ENCODE assay signal across 12 mouse cellular contexts in genomic region chr11:76255431-76256001, GRCm38 (mm10). TPM values are rescaled to one million over a fixed set of nuclear protein-coding genes. Genes with fewer than 3 reads are reported as not detected.
DNase-seq lines count a peak whose midpoint lies in the region; ATAC-seq and TF ChIP-seq lines count a peak whose summit lies in the region.
"Had no signal": no experiment of that assay in that cellular context is flagged by ENCODE, and none has a peak within 500 bp of the region (broad histone marks: within the 10 kb centered on the region; RNA-seq: fewer than 3 reads in every experiment).

No protein-coding gene starts in this region.

- H3K27ac ChIP-seq in heart, adult 2 months: no peak overlapping the region
- peak overlapping the region; percentile 14; the same call in 1 of the 2 replicates for H3K27ac ChIP-seq in forebrain, embryonic 14.5 days (ENCODE audit: low read depth, low read length)
- peak overlapping the region; percentile 9; the same call in 1 of the 2 replicates for H3K27ac ChIP-seq in stomach, embryonic 16.5 days (ENCODE audit: low read length)

- no peak overlapping the region for H3K9ac ChIP-seq in heart, adult 2 months (ENCODE audit: low read depth, low read length)
- no peak overlapping the region for H3K9ac ChIP-seq in forebrain, embryonic 14.5 days (ENCODE audit: low read length)
- H3K9ac ChIP-seq in stomach, embryonic 16.5 days (ENCODE audit: low read length): no peak overlapping the region

- no peaks in the 10 kb centered on the region for H3K36me3 ChIP-seq in heart, adult 2 months (ENCODE audit: control insufficient read depth, insufficient read depth, low read length)
- peaks cover 8% of the 10 kb centered on the region for H3K36me3 ChIP-seq in forebrain, embryonic 14.5 days (ENCODE audit: control insufficient read depth, insufficient read depth, low read length)
- no peaks in the 10 kb centered on the region for H3K36me3 ChIP-seq in stomach, embryonic 16.5 days (ENCODE audit: control insufficient read depth, insufficient read depth, low read length)

- peaks cover 5% of the 10 kb centered on the region for H3K4me1 ChIP-seq in heart, adult 2 months (ENCODE audit: control insufficient read depth, insufficient read depth, low read length)
- H3K4me1 ChIP-seq in forebrain, embryonic 14.5 days (ENCODE audit: control insufficient read depth, insufficient read depth, low read length): peaks cover 12% of the 10 kb centered on the region
- peaks cover 9% of the 10 kb centered on the region for H3K4me1 ChIP-seq in stomach, embryonic 16.5 days (ENCODE audit: control insufficient read depth, insufficient read depth, low read length)

- H3K4me3 ChIP-seq in heart, adult 2 months: no peak overlapping the region
- no peak overlapping the region for H3K4me3 ChIP-seq in forebrain, embryonic 14.5 days (ENCODE audit: low read depth, low read length)
- H3K4me3 ChIP-seq in stomach, embryonic 16.5 days (replicated peaks; ENCODE audit: low read length): no peak overlapping the region
- H3K4me3 ChIP-seq: megakaryocyte, embryonic 14.5 days had no signal

- TF ChIP-seq EP300 in heart, adult 2 months (IDR thresholded peaks at IDR 0.05; ENCODE audit: insufficient read depth, low read depth, low read length): no peak

- no peak for TF ChIP-seq CTCF in heart, adult 2 months (IDR thresholded peaks at IDR 0.05)

- 35% methylated on average over 4 of the region's 4 CpGs for WGBS in heart, adult 2 months
- WGBS in forebrain, embryonic 14.5 days: 38% methylated on average over 4 of the region's 4 CpGs
- 70% methylated on average over 4 of the region's 4 CpGs for WGBS in stomach, embryonic 16.5 days

- intact Hi-C loops in heart, adult 2 months (cut with DNase I): no loop called here

- peak; percentile 48; the same call in 1 of the 2 replicates for ATAC-seq in forebrain, embryonic 14.5 days
- ATAC-seq in stomach, embryonic 16.5 days (ENCODE audit: insufficient read depth, low FRiP score): no peak

- no peaks in the 10 kb centered on the region for H3K27me3 ChIP-seq in heart, adult 2 months (ENCODE audit: control insufficient read depth, insufficient read depth, low read length)
- H3K27me3 ChIP-seq in forebrain, embryonic 14.5 days (replicated peaks; ENCODE audit: control insufficient read depth, insufficient read depth, low read length): no peaks in the 10 kb centered on the region
- H3K27me3 ChIP-seq in stomach, embryonic 16.5 days (ENCODE audit: control insufficient read depth, insufficient read depth, low read length): no peaks in the 10 kb centered on the region

- DNase-seq in heart, adult 8-10 months (ENCODE audit: low spot score): peak; percentile 39
- DNase-seq in heart, adult 2 months: no peak
- peak; percentile 62 to 78 for DNase-seq in right cerebral cortex, postnatal 10 days (ENCODE audit: low spot score in 2 of 2)
- DNase-seq in right cerebral cortex, postnatal 4 days: no peak
- DNase-seq in forebrain, embryonic 14.5 days (ENCODE audit: low spot score): peak; percentile 78
- DNase-seq in testis, postnatal 10 days (ENCODE audit: low spot score): no peak
- DNase-seq in kidney, postnatal 36 days: no peak
- DNase-seq: heart, postnatal 36 days; thymus, adult 18-20 months had no signal

- no peaks in the 10 kb centered on the region for H3K9me3 ChIP-seq in forebrain, embryonic 14.5 days (replicated peaks; ENCODE audit: control insufficient read depth, low read length)
- H3K9me3 ChIP-seq in stomach, embryonic 16.5 days (replicated peaks; ENCODE audit: control insufficient read depth, low read length): no peaks in the 10 kb centered on the region
- H3K9me3 ChIP-seq: megakaryocyte, embryonic 14.5 days had no signal

- no peak overlapping the region for H3K4me2 ChIP-seq in forebrain, embryonic 14.5 days (ENCODE audit: low read length)
- H3K4me2 ChIP-seq in stomach, embryonic 16.5 days (ENCODE audit: low read depth, low read length): no peak overlapping the region

- no peaks in the 10 kb centered on the region for H3K79me2 ChIP-seq in heart, adult 2 months (replicated peaks; ENCODE audit: control insufficient read depth, insufficient read depth, low read length)

- no peak for TF ChIP-seq POLR2A in heart, adult 2 months (IDR thresholded peaks at IDR 0.05; ENCODE audit: insufficient read depth, low read depth, low read length)

RNA-seq across cellular contexts. Expression of gene Glod4, which starts 12.0 kb away (rescaled TPM):
- total RNA-seq in heart, adult 8-10 months (2022): 10 to 100 TPM; 38.8 to 46.4 (median 43.1) TPM
- 10 to 100 TPM; 34.2 to 41.5 TPM for total RNA-seq in heart, adult 2 months (2021)
- polyA plus RNA-seq in heart, adult 2 months (2012; rRNA removed): 12.0 and 26.7 TPM in 2 replicates
- polyA plus RNA-seq in forebrain, embryonic 14.5 days (2014; fragmentation: Nextera tagmentation; extraction: Ambion mirVana): 137 and 144 TPM in 2 replicates
- 116 and 126 TPM in 2 replicates for polyA plus RNA-seq in stomach, embryonic 16.5 days (2015; fragmentation: Nextera tagmentation; extraction: Ambion mirVana)

RNA-seq across cellular contexts. Expression of gene Mrm3, which starts 12.0 kb away (rescaled TPM):
- 10 to 100 TPM; 23.7 to 28.3 (median 26.3) TPM for total RNA-seq in heart, adult 8-10 months (2022)
- 10 to 100 TPM; 21.8 to 23.4 TPM for total RNA-seq in heart, adult 2 months (2021)
- polyA plus RNA-seq in heart, adult 2 months (2012; rRNA removed): 11.9 and 18.7 TPM in 2 replicates
- polyA plus RNA-seq in forebrain, embryonic 14.5 days (2014; fragmentation: Nextera tagmentation; extraction: Ambion mirVana): 21.6 and 23.8 TPM in 2 replicates
- 22.3 and 24.2 TPM in 2 replicates for polyA plus RNA-seq in stomach, embryonic 16.5 days (2015; fragmentation: Nextera tagmentation; extraction: Ambion mirVana)

RNA-seq across cellular contexts. Expression of gene Gemin4, which starts 38.1 kb away (rescaled TPM):
- 1 to 10 TPM; 2.5 to 4.6 (median 3.7) TPM for total RNA-seq in heart, adult 8-10 months (2022)
- total RNA-seq in heart, adult 2 months (2021): 1 to 10 TPM; 3.9 to 4.5 TPM
- 2.3 and 3.8 TPM in 2 replicates for polyA plus RNA-seq in heart, adult 2 months (2012; rRNA removed)
- polyA plus RNA-seq in forebrain, embryonic 14.5 days (2014; fragmentation: Nextera tagmentation; extraction: Ambion mirVana): 25.0 and 25.7 TPM in 2 replicates
- polyA plus RNA-seq in stomach, embryonic 16.5 days (2015; fragmentation: Nextera tagmentation; extraction: Ambion mirVana): 30.1 and 35.2 TPM in 2 replicates

RNA-seq across cellular contexts. Expression of gene Dbil5, which starts 38.1 kb away (rescaled TPM):
- under 1 TPM in 3 of 4 experiments, not detected in 1; 0.50 to 0.68 (median 0.60) TPM for total RNA-seq in heart, adult 8-10 months (2022)
- total RNA-seq in heart, adult 2 months (2021): under 1 TPM in 1 of 2 experiments, not detected in 1; 0.43 TPM
- polyA plus RNA-seq in heart, adult 2 months (2012; rRNA removed): 0.73 and 1.2 TPM in 2 replicates
- not detected in 2 replicates for polyA plus RNA-seq in forebrain, embryonic 14.5 days (2014; fragmentation: Nextera tagmentation; extraction: Ambion mirVana)
- polyA plus RNA-seq in stomach, embryonic 16.5 days (2015; fragmentation: Nextera tagmentation; extraction: Ambion mirVana): 2.3 and 4.5 TPM in 2 replicates
- total RNA-seq: common myeloid progenitor, adult 5-6 weeks had no signal

Comparison
In these comparisons a context has a peak if more than half of its experiments do, and no peak if none do; other contexts are left out.
1. DNase-seq: peak in heart, adult 8-10 months (single experiment), right cerebral cortex, postnatal 10 days (2 of 2) and forebrain, embryonic 14.5 days (single experiment); none in heart, adult 2 months (0 of 2), right cerebral cortex, postnatal 4 days (single experiment), testis, postnatal 10 days (single experiment) and kidney, postnatal 36 days (0 of 2).